Mouse (Mus musculus): Measurements from ENCODE around the gene Itpr1.

The Itpr1 gene

DNA sequence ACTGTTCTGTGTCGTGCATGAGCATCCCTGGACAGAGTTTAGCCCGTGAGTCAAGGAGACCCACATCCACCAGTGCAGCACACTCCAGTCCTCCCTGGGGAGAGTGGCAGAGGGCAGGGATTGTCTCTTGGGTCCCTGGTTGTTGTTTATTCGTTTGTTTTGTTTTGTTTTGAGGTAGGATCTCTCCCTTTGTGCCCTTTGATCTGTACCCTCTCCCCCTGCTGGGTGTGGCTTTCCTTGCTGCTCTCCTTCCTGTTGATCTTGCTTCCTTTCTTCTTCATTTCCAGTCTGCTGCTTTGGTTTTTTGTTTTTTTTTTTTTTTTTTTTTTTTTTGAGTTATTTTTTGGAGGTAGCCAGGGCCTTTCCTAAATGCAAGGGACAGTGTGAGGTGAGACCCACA is 299.2 kb downstream of the Itpr1 start:
- DNase-seq (ENCODE audit: low spot score in 2 of 2), result no peak

DNA sequence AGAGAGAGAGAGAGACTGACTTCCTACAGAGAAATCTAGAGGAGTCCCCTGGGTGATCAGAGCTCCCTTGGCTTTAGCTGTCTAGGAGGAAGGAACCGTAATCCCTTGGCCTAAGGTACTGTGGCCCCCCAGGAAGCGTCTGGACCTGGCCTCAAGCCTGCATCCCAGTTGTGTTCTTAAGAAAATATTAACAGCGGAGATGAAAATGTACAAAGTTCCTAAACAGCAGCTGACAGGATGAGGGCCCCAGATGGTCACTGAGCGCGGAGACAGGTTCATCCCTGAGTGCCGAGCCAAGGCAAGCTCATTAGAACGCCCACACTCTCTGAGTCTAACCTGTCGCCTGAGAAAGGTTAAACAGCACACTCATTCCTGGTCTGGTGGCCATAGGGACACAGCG is 300.1 kb downstream of the Itpr1 start:
- no peak for DNase-seq (ENCODE audit: low spot score in 2 of 2)

DNA sequence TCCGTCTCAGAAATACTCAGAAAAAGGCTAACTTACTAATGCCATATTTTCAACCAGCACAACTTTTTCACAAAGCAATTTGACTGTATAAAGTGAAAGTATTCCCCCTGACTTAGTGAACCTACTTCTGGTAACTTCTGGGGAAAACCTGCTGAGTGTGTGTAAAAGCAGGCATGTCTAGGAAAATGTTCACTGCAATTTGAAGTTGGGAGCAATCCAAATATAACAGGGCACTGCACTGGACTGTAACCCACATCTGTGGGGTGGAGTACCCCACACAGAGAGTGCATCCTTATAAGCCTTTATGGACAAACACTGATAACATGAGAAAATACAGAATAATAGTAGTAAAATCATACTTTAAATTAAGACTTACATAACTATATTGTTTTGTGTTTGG is 303.4 kb downstream of the Itpr1 start:
- no peak for DNase-seq (ENCODE audit: low spot score in 2 of 2)

DNA sequence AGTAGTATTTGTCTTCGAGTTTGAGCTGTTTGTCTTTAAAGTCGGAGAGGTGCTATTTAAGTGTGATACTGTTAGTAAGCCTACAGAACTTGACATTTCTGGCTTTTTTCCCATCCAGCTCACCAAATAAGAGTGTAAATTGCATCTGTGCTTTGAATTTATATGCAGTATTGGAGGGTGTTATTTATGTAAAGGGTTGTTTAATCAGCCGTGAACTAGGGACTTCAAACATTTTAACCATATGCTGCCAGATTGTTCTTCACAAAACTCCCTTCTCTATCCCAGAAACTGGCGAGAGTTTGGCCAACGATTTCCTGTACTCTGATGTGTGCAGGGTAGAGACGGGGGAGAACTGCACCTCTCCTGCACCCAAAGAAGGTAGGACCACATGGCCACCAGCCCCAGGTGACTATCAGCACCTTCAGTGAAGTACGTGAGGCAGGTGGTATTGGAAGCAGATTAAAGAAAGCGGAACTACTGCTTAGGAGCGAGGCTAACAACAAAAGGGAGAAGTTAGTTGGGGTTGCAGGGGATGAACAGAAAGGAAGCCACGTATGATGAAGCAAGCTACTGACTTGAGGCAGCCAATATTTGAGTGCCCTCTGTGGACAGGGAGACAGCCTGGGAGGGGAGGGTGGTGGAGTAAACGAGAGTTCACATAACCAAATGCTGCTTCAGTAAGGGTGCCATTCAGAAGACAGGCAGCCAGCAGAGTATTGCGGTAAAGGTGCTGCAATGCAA is 304.5 kb downstream of the Itpr1 start:
- DNase-seq (ENCODE audit: low spot score in 2 of 2), result no peak

DNA sequence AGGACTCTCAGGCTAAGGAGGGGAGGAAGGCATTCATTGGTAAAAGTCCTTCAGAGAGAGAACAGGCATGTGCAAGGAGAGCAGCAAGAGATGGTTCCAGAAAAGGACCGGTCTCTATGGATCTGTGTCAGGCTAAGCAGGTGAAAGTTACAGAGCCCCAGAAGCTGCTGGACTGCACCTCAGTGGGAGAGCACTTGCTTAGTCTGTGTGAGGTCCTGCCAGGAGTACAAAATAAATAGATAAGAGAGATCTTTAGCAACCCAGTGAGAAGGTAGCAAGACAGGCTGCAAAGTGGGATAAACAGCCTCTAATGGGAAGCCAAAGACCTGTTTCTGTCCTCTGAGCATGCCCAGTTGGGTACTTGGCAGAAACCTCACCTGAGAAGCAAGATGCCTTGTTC is 305.1 kb downstream of the Itpr1 start:
- DNase-seq (ENCODE audit: low spot score in 2 of 2), result no peak

DNA sequence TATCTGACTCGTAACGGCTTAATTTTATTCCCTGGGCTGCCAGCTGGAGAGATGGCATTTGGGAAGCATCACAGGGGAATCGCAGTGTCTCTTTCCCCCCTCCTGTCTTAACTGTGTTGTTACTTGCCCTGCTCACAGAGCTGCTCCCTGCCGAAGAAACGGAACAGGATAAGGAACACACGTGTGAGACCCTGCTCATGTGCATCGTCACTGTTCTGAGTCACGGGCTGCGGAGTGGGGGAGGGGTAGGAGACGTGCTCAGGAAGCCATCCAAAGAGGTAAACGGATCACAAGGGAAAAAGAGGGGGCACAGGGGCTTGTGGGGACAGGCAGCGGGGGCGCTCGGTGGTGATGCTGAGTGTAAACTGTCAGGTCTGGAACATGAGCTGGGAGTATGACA is 305.7 kb downstream of the Itpr1 start:
- DNase-seq (ENCODE audit: low spot score in 2 of 2), result no peak

DNA sequence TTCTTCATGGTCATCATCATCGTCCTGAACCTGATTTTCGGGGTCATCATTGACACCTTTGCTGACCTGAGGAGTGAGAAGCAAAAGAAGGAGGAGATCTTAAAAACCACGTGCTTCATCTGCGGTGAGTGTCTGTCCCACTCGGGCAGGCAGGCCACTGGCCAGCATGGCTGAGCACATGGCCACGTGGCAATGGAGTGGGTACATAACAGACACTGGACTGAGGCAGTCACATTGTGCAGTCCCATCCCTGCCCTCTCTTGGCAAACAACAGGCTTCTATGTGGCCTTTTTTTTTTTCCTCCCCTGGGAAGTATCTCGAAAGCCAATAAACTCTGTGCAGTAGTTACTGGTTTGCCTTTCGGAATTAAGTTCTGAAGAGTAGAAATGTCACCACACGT is 306.4 kb downstream of the Itpr1 start:
- no peak for DNase-seq (ENCODE audit: low spot score in 2 of 2)

DNA sequence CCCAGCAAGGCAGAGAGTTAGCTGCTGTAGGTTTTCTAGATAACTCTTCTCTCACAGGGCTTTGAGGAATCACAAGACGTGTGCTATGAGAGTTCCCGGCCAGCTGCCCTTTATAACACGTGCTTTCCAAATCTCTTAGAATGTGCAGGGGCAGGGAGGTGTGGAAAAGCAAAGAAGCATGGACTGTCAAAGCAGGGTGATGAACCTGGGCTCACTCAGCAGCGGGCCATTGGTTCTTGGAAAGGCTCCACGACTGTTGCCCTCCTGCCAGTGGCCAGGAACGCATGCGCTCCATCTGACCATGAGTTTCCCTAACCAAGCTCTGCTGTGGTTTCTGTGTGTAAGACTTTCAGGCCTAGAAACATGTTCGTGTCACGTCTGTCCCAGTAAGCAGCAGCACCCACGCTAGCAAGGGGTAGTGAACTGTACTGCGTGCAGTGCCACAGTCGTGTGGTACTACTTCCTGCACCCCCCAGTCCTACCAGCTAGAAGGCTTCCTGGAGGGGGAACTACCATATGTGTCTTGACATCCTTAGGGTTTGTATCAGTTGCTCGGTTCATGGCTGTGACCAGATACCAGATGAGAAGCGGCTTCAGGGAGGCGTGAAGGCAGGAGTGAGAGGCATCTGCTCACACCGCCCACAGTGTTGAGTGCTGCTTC is 311.2 kb downstream of the Itpr1 start:
- no peak for DNase-seq (ENCODE audit: low spot score in 2 of 2)

DNA sequence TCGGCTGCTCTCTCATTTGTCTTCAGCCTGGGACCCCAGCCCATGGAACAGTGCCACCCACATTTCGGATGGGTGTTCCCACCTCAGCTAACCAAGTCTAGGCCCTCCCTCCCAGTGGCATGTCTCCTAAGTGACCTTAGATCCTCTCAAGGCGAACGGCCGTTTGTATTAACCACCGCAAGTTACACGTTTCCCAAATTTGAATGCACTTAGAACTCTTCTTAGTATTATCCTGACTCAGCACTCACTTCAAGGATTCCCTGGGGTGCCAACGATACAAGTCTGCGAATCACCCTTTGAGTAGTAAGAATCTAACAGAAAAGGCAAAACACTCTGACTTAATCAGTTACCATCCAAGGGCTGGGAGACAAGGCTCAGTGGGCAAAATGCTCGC is 311.7 kb downstream of the Itpr1 start:
- no peak for DNase-seq (ENCODE audit: low spot score in 2 of 2)

DNA sequence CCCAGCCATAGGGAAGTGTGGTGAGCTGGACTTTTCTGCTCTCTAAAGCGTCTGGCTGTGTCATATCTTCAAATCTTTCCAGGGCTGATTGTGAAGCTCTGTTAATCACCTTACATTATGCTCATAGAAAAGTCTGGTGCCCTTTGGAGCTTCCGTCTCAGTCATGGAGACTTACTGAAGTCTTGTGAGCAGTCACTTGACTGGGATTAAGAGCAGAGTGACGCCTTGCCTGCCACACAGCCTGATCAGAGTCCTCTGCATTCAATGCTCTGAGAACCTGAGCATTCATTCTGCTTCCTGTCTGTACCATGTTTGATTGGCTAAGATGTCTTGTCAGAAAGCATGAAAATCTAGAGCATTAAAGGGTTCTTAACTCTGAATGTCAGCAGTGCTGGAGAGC is 314.7 kb downstream of the Itpr1 start:
- DNase-seq (ENCODE audit: low spot score in 2 of 2), result no peak

DNA sequence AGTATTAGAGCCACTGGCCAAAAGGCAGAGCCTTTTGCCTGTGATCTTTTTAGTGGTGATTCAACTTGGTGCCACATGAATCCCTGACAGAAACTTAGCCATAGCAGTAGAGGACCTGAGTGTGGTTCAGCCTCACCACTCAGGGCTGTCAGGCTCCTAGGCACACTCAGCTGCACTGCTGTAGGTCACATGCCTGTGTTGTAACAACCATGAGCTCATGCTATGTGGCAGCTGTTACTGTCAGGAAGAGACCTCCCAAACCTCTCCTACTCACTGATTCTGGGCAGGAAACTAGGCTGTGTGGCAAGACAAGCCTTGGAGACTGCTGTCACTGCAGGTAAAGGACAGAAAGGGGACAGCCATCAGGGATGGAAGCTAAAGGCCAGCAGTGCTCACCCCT is 315.1 kb downstream of the Itpr1 start:
- DNase-seq (ENCODE audit: low spot score in 2 of 2), result no peak

DNA sequence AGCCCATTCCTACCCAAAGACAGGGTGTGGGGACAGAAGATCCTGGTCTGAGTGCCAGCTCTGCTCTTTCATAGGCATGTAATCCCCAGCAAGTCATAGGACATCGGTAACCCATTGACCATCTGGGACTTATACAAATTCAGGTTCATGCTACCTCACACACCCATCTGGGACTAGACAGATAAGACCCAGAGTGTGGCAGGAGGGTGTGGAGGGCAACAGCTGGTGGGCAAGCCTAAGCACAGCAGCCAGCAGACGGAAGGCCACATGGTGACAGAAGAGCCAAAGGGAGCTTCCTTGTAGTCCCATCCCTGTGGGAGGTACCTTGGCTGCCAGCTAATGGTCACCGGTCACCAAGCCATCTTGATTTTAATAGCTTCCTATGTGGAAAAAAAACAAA is 316.3 kb downstream of the Itpr1 start:
- no peak for DNase-seq (ENCODE audit: low spot score in 2 of 2)

DNA sequence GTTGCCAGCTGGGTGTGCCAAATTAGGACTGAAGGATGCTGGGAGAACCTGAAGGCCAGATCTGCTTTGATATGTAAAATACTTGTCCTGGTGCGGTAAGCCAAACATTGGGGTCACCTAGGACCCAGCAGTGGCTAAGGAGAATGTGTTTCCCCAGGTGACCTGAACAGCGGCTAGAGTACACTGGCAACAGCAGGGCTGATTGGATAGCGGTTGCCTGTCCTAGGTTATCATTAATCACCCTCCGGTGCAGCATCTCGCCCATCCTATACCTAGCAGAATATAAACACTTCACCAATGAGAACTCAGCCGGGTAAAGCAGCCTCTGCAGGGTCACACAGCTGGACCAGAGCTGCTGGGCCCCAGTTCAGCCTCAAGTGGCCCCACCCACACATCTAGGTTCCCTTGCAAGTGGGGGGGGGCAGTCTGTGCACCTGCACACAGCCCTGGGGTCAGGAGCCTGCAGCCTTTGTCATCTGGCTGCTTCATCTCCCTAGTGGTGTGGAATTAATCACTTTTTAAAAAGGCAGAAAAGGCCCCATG is 318.0 kb downstream of the Itpr1 start:
- no peak for DNase-seq (ENCODE audit: low spot score in 2 of 2)

DNA sequence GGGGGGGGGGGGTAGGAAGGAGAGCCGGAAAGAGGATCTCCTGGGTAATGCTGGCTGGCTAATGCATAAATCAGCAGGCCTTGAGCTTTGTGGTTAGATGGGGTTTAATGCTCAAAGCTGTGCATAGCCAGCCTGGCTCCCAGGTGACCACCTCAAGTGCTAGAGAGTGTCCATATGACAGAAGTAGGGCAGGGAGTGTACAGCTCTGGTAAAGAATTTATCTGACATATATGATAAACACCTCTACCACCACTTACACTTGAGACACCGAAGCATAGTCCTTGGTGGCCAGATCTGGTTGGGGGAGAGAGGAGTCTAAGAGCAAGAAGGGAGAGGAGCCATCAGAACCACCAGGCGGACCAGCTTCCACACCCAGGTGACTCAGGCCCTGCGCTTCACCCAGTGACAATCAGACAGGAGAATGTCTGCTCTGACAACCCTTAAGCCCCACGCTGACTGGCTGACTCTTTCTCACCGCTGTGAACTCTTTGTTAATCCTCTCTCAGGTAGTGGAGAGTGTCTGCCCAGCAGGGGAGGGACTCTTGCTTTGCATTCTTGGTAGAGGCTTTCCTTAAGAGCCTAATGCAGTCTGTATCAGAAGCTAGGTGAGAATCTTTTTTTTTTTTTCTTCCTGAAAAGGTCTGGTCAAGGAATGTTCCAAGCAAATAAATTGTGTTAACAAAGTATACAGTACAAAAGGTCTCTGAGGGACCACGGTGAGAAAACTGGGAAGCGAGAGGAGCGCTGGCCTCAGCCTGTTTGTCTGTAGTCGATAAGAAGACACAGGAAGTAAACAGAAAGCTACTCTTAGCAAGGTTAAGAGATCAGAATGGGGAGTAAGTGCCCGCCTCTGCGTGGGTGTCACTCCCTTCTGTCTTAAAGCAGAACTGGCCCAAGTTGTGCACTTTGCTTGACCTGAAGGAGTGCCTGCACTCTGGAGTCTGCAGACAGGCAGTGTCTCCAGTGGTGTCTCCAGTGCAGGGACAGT is 318.7 kb downstream of the Itpr1 start:
- no peak for DNase-seq (ENCODE audit: low spot score in 2 of 2)

DNA sequence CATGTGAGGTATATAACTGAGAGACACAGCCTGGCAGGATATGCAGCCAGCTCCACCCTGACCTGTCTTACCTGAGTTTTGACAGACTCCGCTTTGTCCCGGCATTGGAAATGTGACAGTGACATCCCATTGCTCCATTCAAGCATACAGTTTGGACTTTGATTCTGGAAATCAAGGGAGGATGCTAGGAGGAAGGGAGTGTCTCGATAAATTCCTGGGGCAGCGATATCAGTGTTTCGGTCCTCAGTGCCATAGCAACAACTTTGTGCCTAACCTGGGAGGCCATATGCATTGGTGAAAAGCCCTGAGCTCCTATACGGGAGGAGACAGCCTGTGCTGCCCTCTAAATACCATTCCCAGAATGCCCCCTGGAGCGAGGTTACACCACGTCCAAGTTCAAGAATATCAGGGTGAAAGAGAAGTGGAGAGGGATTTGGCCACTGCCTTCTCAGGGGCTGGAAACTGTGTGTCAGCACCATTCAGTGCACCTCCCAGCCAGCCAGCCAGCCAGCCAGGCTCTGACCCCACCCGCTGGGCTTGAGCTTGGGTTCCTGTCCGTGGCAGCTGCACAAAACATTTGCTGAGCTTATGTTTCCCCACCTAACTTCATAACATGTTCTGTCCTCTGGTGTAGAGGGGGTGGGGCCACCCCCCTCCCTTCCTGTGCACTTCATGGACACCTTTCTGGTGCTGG is 319.7 kb downstream of the Itpr1 start:
- no peak for DNase-seq (ENCODE audit: low spot score in 2 of 2)

DNA sequence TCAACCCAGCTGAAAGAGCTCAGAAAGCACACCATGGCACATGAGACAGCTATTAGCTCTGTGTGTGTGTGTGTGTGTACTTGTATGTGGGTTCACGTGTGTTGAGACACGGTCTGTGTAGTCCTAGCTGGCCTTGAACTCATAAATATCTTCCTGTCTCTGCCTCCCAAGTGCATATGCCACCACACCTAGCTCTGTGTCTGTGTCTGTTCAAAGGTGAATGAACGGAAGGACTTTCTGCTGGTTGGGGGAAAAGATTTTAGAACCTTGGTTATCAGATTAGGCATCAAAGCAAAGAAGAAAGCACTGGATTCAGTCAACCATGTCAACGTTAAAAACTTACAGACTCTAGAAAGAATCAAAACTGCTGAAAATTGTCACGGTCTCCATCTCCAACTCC is 321.2 kb downstream of the Itpr1 start:
- no peak for DNase-seq (ENCODE audit: low spot score in 2 of 2)

DNA sequence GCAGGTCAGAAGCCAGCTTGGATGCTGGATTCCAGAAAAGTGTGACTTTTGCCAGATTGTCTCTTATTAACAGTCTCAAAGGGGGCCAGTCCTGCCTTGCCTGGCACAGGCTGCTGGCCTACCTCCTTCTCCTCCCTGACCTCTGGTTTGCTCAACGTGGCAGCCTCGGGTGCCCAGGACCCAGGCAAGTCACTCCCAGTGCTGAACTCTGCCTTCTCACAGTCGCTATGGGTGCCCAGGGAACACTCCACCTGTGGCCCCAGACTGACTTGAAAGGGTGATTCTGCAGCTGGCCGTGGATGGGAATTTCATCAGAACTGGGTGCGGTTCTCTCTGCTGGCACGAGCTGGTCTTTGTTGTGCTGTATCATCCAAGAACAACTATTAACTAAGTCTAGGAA is 321.7 kb downstream of the Itpr1 start:
- DNase-seq (ENCODE audit: low spot score in 2 of 2), result no peak

DNA sequence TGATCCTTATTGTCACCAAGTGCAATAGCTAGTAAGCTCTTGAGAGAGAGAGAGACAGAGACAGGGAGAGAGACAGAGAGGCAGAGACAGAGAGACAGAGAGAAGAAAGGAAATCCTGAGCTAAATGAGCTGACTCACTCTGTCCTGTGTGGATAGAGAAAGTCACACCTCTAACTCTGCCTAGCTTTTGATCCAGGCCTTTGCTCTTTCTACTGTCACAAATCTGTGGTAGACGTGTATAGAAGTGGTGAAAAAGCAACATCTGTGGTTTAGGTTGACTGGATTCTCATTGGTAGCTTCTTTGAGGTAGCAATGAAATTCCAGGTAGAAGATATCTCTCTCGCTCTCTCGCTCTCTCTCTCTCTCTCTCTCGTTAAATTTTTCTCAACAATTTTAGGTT is 322.4 kb downstream of the Itpr1 start:
- DNase-seq (ENCODE audit: low spot score in 2 of 2), result no peak

DNA sequence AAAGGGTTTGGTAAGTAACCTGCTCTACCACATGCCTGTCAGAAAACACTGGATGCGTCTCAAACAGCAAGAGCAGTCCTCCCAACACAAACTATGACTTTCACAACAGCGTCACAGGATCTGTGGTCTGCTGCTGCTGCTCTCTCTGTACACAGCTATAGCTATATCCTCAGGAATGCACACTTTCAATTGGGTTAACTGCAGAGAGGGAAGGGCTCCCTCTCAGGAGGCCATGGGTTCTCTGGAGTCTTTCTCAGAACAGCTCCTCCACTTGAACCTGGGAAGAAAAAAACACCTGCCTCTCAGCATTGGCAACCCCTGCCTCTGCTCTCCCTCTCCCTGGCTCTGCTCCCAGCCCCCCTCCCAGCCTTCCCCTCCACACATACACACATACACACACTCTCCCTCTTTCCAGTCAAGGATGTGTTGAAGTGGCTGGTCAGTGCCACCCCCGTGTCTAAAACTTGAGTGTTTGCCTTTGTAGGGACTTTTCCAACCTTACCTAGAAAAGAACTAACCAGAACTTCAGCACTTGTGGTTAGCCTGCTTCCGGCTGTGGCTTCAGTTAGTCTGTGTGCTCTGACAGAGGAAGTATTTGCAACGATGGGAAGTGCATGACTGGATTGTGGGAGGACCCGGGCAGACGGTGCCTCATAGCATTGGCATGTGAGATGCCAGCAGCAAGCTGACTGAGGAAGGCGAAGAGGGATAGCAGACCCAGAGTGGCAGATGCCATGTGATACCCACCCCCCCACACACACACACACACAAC is 323.8 kb downstream of the Itpr1 start:
- peak in 1 of 2 experiments; percentile 35 for DNase-seq (ENCODE audit: low spot score in 2 of 2)

DNA sequence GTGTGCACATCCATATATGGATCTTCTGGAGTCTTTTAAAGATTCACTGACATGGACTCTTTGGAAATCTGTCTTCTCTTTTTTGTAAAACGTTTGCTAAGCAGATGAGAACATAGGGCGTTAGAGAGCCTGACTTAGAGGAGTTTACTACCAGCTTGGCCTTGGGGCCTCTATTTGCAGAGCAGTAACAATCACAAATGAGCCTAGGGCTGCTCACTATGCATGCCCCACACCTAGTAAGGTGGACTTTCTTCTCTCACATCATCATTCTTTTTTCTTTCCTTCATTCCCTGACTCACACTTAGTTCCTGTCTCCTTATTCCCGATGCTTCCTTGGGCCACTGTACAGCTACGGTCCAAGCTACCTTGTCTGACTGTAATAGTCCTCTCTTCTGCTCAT is 325.5 kb downstream of the Itpr1 start:
- no peak for DNase-seq (ENCODE audit: low spot score in 2 of 2)

DNA sequence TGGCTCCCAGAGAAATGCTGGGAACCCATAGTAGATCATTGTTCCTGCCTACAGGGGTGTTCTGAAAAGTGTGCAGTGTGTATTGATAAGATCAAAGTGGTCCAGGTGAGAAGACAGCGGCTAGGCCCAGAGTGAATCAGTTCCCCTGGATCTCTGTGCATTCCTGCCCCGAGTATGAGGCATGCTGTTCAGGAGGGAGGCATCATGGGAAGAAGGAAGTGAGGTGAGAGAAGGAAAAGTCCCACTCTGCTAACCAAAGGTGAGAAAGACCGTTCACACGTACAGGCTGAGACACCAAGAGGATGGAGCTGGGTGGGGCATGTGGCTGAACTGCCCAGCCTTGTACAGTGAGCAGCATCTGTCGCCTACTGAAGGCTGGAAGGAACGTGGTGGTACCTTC is 327.5 kb downstream of the Itpr1 start:
- no peak for DNase-seq (ENCODE audit: low spot score in 2 of 2)

Data from left cerebral cortex, adult 9 months (tissue).